Mouse (Mus musculus): ENCODE data around the gene Pln.

GRCm38 (mm10) chr10:53378296-53378695 is 40.8 kb downstream of the Pln start:
- TF ChIP-seq CTCF (IDR thresholded peaks at IDR 0.05; ENCODE audit: extremely low read depth, insufficient read length, insufficient replicate concordance, low read depth, low read length) (no peak), POLR2A (IDR thresholded peaks at IDR 0.05; ENCODE audit: low read depth, low read length) (no peak)

All from small intestine, adult 2 months (tissue).